Mouse (Mus musculus) kidney, postnatal 0 days (tissue): Measurements from ENCODE around the gene Cmtr1. TPM values are rescaled to one million over a fixed set of nuclear protein-coding genes. Genes with fewer than 3 reads are reported as not detected.
"Not testable (repeated sequence)": the region's sequence is repeated elsewhere in the genome, so short reads cannot be mapped to it uniquely, and the experiment has no call there.

Source experiments
- ATAC-seq: fragments of 200-750 bp; cut with Nextera tagmentation; replicated peaks from 2 replicates; pipeline ENCODE4 v1.8.0; 2017; ENCODE audit warnings: low read depth, moderate number of reproducible peaks, moderate TSS enrichment, moderate library complexity; ENCODE audit not compliant: low FRiP score
- DNase-seq: peaks from one replicate; pipeline ENCODE4 v3.0.0-alpha.2; 2016; ENCODE audit warnings: low spot score
- H3K27ac ChIP-seq: fragments of 300-500 bp; sonication (generic); 2 replicates; pipeline ENCODE4 v1.5.1; 2014; ENCODE audit warnings: mild to moderate bottlenecking
- H3K27me3 ChIP-seq: fragments of 300-500 bp; sonication (generic); 2 replicates; pipeline ENCODE4 v1.6.1; 2014; ENCODE audit warnings: low read length, mixed read lengths; ENCODE audit not compliant: insufficient read depth
- H3K36me3 ChIP-seq: fragments of 300-500 bp; sonication (generic); 2 replicates; pipeline ENCODE4 v1.6.1; 2014; ENCODE audit warnings: low read length, mixed read lengths; ENCODE audit not compliant: insufficient read depth
- H3K4me1 ChIP-seq: fragments of 300-500 bp; sonication (generic); replicated peaks from 2 replicates; pipeline ENCODE4 v1.6.1; 2014; ENCODE audit warnings: antibody characterized with exemption, low read length, mixed read lengths; ENCODE audit not compliant: insufficient read depth
- H3K4me2 ChIP-seq: fragments of 300-500 bp; sonication (generic); 2 replicates; pipeline ENCODE4 v1.6.1; 2014; ENCODE audit warnings: mild to moderate bottlenecking, low read length, moderate library complexity, mixed read lengths
- H3K4me3 ChIP-seq: fragments of 300-500 bp; sonication (generic); replicated peaks from 2 replicates; pipeline ENCODE4 v1.5.1; 2014; ENCODE audit warnings: low read depth, low read length
- H3K9ac ChIP-seq: fragments of 300-500 bp; sonication (generic); 2 replicates; pipeline ENCODE4 v1.6.1; 2014; ENCODE audit warnings: low read depth, low read length
- H3K9me3 ChIP-seq: fragments of 300-500 bp; sonication (generic); replicated peaks from 2 replicates; pipeline ENCODE4 v1.6.1; 2016; ENCODE audit warnings: low read length, inconsistent platforms, mixed read lengths
- CTCF ChIP-seq: IDR thresholded peaks from 2 replicates; pipeline ENCODE4 v1.5.1; 2016; ENCODE audit warnings: antibody characterized with exemption, low read depth, mild to moderate bottlenecking, moderate library complexity
- WGBS: fragments of 180-500 bp; shearing (Covaris S2); extraction: QIAGEN DNeasy Blood & Tissue Kit; methylation state at CpG from one replicate; pipeline ENCODE4 v1.1.7; 2014; 5-methylcytosine and 5-hydroxymethylcytosine counted together
- polyA plus RNA-seq: library from polyadenylated mRNA; unstranded; fragments of >200 nt; fragmentation: Nextera tagmentation; extraction: Ambion mirVana; gene quantifications from 2 replicates; pipeline ENCODE4 v1.2.1, GENCODE M21; 2015

The Cmtr1 gene
- polyA plus RNA-seq: 102 and 110 TPM in 2 replicates

- WGBS: under 1% methylated on average over 40 of the region's 41 CpGs
- H3K36me3 ChIP-seq: peaks cover 14% of the 10 kb centered on the region; the same call in 1 of the 2 replicates
- H3K9me3 ChIP-seq: no peaks in the 10 kb centered on the region
- TF ChIP-seq CTCF: no peak
- peak within 1 kb of the TSS; percentile 97 for H3K4me3 ChIP-seq
- DNase-seq: peak; percentile 95
- H3K9ac ChIP-seq: peak within 1 kb of the TSS; percentile 95
- no peaks in the 10 kb centered on the region for H3K27me3 ChIP-seq
- peak within 1 kb of the TSS; percentile 95 for H3K27ac ChIP-seq
- peak within 1 kb of the TSS; percentile 90 for H3K4me2 ChIP-seq
- peak; percentile 99 for ATAC-seq
- H3K4me1 ChIP-seq: no peaks in the 10 kb centered on the region
These were observed at the start of gene Cmtr1 for GRCm38 (mm10) chr17:29660076-29660761. Gene Cmtr1 (plus strand): TSS chr17:29660595.

- not testable (repeated sequence) for H3K9ac ChIP-seq, H3K36me3 ChIP-seq, H3K27ac ChIP-seq, H3K27me3 ChIP-seq, H3K4me2 ChIP-seq, DNase-seq, ATAC-seq, H3K4me3 ChIP-seq, H3K9me3 ChIP-seq
- TF ChIP-seq CTCF: peak; percentile 32; the same call in 1 of the 2 replicates
- WGBS: 89% methylated on average over 5 of the region's 5 CpGs
- peaks cover 21% of the 10 kb centered on the region; the same call in 1 of the 2 replicates for H3K4me1 ChIP-seq
These were observed 46.9 kb upstream of the Cmtr1 start for GRCm38 (mm10) chr17:29613453-29613852.

GRCm38 (mm10) chr17:29614115-29615023 lies 46.0 kb upstream of the Cmtr1 start, which contains the start of the genes Rnf8 and Gm28043:
Gene Rnf8 (plus strand): TSS chr17:29614790.
Gene Gm28043 (plus strand): TSS chr17:29614876.
- H3K27me3 ChIP-seq: no peaks in the 10 kb centered on the region
- DNase-seq: peak; percentile 96
- H3K9me3 ChIP-seq: no peaks in the 10 kb centered on the region
- H3K27ac ChIP-seq: peak within 1 kb of the TSS; percentile 97
- ATAC-seq: peak; percentile 92
- peak; percentile 63 for TF ChIP-seq CTCF
- peak within 1 kb of the TSS; percentile 82 for H3K4me3 ChIP-seq
- H3K36me3 ChIP-seq: 0 out of 2 replicates have a peak, but pooled peaks cover 3% of the 10 kb centered on the region
- H3K4me2 ChIP-seq: peak within 1 kb of the TSS; percentile 89
- peak within 1 kb of the TSS; percentile 92 for H3K9ac ChIP-seq
- peaks cover 21% of the 10 kb centered on the region; the same call in 1 of the 2 replicates for H3K4me1 ChIP-seq
- WGBS: 2% methylated on average over 52 of the region's 52 CpGs

GRCm38 (mm10) chr17:29615024-29615551 lies 45.3 kb upstream of the Cmtr1 start:
- peak; percentile 25 for DNase-seq
- Histone ChIP-seq H3K9me3 (no peaks in the 10 kb centered on the region), H3K36me3 (0 out of 2 replicates have a peak, but pooled peaks cover 3% of the 10 kb centered on the region), H3K9ac (peak overlapping the region; percentile 92), H3K4me2 (peak overlapping the region; percentile 89), H3K27ac (peak overlapping the region; percentile 97), H3K4me1 (peaks cover 21% of the 10 kb centered on the region; the same call in 1 of the 2 replicates), H3K4me3 (peak overlapping the region; percentile 82), H3K27me3 (no peaks in the 10 kb centered on the region)
- peak; percentile 49 for ATAC-seq
- 0% methylated on average over 40 of the region's 43 CpGs for WGBS
- no peak for TF ChIP-seq CTCF

- peak overlapping the region; percentile 97 for H3K27ac ChIP-seq
- H3K4me1 ChIP-seq: peaks cover 21% of the 10 kb centered on the region; the same call in 1 of the 2 replicates
- 11% methylated on average over 4 of the region's 4 CpGs for WGBS
- peak overlapping the region; percentile 89 for H3K4me2 ChIP-seq
- no peaks in the 10 kb centered on the region for H3K9me3 ChIP-seq
- 0 out of 2 replicates have a peak, but pooled peaks cover 3% of the 10 kb centered on the region for H3K36me3 ChIP-seq
- H3K4me3 ChIP-seq: peak overlapping the region; percentile 82
- ATAC-seq (no peak), DNase-seq (no peak)
- H3K27me3 ChIP-seq: no peaks in the 10 kb centered on the region
- no peak for TF ChIP-seq CTCF
- H3K9ac ChIP-seq: peak overlapping the region; percentile 92
These were observed 44.8 kb upstream of the Cmtr1 start for GRCm38 (mm10) chr17:29615616-29616015.
